Mouse (Mus musculus): ENCODE measurements at regions not wholly inside any gene's neighbourhood (a gene's known extent, or its start where the extent isn't known, plus 50 kb on each side); places are given as distances from the start of the nearest gene placed in this dataset.

DNA sequence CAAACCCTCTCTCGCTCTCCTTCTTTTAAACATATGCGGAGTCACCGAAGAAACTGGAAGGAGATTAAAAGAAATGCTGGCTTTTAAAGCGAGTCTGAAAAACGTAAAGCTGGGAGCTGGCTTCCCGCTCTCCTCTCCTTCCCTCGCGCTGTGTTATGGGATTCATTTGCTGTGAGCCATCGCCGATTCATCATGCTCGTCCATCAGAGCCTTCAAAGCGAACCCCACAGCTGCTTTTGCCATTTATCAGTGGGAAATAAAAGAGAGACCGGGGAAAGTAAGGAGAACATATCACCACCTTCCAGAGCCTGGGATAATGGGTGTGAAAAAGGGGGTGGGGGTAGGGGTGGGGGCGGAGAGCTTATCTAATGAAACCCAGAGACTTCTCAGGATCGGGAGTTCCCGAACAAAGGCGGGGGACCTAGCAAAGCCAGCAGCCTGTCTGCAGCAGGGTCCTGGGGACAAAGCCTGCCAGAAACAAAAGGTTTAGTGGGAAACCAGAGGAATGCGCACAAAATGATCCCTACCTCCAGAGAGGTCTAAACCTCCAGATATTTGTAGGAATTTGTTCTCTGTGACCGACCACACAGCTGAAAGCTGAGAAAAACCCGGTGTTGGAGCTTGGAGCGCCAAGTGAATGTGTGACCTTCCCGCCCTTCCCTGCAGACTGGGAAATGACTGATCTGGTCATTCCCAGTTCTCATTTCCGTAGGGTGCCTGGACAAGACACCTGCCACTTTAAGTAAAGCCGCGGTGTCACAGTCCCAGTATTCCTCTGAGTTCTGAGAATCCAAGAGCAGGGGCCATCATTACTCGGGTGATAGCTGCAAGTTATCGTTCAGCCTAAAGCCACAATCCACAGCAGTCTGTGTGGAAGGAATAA, 73.9 kb upstream of the Lrig1 start:
- no peak for DNase-seq (ENCODE audit: low read depth, low spot score)

DNA sequence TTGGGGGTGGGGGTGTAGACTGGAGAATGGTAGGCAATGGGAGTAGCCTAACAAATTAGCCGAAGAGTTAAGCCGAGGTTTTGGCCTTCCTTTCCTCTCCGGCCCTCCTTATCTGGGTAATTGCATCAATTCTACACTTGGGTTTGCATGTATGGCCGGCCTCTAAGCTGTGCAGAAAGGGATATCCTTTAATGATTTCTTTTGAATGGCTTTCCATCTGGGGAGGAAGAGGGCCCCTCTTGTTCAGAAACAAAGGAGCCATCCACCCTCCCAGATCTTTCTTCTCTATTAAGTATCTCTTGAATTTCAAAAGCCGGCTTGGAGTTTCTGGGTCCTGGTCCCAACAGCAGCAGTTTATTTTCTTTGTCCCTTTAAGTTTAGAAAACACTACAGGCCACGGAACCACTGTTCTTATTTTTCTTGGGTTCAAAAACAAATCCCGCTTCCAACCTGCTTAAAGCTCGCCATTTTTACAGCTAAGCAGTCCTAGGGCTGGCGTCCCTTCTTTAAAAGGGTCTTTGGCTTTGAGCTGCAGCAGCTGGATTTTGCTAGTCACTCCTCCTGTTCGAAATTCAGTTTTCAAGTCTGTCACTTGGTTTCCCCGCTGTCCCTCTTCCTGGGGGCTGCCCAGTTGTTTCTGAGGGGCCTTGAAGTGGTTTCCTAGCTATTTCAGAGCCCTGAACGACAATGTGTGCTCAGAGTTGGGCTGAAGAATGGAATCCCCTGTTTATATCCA, 73.1 kb upstream of the Lrig1 start:
- DNase-seq (ENCODE audit: low read depth, low spot score), result no peak

DNA sequence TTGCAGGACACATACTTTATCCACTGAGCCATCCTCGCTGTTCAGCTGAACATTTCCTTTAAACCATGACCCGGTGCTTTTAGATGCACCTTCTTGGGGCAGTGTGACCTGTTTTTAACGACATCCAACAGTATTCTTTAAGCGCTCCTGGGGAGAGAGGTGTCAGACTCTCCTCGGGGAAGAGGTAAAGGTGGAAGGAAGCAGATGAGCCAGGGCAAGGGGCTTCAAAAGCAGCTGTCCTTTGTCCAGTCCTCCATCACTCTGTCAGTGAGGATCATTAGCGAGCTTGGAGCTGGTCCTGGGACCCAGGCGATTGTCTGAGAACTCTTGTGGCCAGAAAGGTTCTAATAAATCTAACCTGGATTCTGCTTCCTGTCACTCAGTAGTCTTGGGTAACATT, 72.4 kb upstream of the Lrig1 start:
- DNase-seq (ENCODE audit: low read depth, low spot score), result no peak

DNA sequence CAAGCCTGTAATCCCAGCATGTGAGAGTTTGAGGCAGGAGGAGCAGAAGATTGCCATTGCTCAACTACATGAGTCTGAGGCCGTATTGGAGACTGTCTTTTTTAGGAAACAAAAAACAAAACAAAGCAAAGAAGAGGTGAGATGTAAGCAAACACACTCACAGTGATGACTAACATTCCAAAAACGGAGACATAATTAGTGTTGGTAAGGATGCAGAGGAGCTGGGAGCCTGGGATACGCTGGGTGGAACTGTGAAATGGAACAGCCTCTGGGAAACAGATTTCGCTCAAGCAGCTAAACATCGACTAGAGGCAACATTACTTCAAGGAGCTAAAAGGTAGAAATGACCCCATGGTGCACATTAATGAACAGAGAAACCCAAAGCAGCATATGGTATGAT, 68.3 kb upstream of the Lrig1 start:
- DNase-seq (ENCODE audit: low read depth, low spot score), result peak; percentile 18

DNA sequence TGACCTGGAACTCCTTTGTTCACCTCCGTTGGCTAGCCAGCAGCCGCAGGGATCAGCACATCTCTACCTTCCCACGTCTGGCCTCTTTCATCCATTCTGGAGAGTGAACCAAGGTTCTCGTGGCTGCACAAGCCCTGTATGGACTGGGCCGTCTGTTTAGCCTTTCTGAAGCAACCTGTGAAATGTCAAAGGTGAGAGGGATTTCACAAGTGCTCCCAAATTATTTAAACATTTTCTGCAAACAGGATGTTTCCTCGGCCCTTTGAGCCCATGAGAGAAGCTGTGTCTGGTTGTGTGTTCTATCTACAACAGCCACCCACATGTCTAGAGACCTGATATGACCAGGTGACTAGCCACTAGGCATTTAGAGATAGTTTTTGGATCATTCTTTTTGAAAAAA, 65.8 kb upstream of the Lrig1 start:
- no peak for DNase-seq (ENCODE audit: low read depth, low spot score)

DNA sequence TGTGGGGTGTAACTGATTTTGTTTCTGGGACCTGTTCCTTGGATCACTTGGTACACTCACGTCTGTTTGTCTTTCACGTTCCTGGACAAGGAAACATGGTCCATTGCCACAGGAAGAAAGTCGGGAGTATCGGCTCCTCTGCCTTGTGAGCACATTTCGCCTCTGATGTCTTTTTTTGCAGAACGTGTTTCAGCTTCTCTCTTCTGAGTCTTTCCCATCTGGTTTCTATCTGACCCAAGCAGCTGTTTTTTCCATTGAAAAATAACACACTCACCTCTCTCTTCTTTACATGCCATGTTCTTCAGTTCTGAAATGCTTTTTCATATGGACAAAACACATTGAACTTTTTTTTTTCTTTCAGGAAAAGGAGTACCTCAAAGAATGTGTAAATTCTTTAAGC, 61.4 kb upstream of the Lrig1 start:
- DNase-seq (ENCODE audit: low read depth, low spot score), result no peak

DNA sequence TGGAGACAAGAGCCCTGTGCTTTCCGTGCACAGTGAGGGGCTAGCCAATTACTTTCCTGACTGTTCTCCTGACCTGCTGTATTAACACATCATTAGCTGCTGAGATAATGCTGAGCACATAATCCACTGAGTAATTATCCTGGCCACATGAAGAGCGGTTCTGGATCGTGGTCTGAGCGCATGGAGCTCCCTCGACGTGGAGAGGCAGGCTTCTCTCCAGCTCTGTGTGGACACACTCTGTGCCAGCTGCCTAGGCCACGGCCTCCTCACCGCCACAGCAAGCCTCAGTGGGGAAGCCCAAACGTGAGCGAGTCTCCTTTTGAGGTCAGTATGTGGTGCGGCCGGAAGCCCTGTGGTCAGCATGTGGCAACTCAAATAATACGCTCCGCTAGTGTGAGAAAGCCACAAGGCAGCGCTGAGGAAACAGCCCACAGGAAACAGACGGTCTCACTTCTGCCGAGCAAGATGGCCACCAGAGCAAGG, 60.7 kb upstream of the Lrig1 start:
- no peak for DNase-seq (ENCODE audit: low read depth, low spot score)

DNA sequence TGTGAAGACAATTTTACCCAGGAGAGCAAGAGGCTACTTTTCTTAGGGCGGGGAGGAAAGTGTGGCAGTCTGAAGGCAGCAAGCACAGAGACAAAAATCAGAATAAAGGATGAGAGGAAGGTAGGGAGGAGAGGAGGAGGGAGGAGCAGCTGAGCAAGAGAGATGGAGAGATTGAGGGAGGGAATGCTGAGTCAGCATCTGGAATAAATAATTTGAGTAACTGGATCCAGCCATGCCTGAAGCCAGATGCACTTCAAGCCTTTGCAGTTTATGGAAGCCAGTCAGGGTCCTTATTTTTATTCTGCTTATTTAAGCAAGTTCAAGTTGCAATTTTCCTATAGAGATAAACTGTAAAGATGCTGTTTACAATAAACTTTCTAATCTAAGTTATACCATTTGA, 59.7 kb upstream of the Lrig1 start:
- no peak for DNase-seq (ENCODE audit: low read depth, low spot score)

DNA sequence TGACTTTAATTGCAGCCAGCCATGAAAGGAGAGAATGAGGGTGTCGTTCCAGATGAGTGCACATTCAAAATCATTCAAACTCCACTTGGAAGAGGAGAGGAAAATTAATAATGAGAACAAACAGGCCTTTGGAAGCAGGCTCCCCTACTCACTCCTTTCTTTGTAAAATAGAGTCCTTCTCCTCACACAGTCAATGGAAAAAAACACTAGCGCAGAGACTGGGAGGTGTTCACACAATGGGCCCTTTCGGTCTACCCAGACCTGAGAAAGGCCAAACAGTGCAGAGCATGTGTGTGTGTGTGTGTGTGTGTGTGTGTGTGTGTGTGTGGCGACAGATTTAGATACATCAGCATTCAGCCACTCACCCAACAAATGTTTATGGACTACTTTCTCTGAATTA, 56.0 kb upstream of the Lrig1 start:
- DNase-seq (ENCODE audit: low read depth, low spot score), result no peak

DNA sequence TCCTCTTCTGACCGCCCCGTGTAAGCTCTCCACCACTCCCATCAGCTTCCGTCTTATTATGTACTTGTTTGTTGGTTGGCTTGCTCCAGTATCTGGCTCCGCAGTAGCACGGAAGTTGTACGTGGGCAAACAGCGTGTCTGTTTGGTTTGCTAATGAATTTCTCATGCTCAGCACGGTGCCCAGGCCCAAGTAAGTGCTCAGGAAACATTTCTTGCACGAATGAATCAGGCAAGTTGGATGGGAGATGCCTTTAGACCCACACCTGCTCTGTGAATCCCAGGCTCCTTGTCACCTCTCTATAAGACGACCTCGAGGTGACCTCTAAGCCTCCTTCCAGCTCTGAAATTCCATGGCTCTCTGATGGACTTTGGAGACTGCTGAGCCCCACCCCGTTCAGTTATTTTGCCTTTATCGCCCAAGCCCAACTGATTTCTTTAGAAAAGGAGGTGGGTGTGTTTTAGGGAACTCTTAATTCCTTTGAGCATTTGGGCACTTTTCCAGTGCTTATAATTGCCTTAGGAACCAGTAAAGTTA, 55.4 kb upstream of the Lrig1 start:
- no peak for DNase-seq (ENCODE audit: low read depth, low spot score)

DNA sequence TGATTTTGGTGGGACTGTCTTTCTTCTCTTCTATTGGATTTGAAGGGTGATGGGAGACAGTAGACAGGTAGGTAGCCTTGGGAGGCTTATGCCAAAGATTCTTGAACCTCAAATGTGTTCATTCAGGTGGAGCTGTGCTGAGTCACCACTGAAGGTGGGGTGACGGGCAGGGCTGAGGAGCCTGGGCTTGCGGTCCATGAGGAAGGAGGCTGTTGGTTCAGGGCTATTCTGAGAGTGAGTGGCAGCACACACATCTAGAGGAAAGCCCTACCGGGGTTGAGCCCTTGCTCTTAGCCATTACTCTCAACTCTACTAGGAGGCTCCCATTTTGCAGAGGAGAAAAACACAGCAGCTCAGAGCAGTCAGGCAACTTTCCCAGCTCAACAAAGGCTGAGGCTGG, 54.6 kb upstream of the Lrig1 start:
- DNase-seq (ENCODE audit: low read depth, low spot score), result no peak

DNA sequence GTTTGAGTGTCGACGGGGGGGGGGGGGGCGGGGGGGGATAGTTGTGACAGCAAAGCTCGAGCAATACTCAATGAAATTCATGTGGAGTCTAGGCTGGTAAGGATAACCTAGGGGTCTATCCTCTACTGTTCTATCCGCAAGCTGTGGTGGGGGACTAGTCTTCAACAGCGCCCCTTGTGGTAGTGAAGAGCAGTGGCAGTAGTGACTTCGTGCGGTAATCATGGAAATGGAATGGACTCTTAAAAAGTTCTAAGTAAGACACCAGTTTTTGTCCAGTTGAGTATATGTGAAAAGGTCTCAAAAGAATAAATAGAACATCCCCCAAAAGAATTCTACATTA, 51.1 kb upstream of the Lrig1 start:
- DNase-seq (ENCODE audit: low read depth, low spot score), result no peak

DNA sequence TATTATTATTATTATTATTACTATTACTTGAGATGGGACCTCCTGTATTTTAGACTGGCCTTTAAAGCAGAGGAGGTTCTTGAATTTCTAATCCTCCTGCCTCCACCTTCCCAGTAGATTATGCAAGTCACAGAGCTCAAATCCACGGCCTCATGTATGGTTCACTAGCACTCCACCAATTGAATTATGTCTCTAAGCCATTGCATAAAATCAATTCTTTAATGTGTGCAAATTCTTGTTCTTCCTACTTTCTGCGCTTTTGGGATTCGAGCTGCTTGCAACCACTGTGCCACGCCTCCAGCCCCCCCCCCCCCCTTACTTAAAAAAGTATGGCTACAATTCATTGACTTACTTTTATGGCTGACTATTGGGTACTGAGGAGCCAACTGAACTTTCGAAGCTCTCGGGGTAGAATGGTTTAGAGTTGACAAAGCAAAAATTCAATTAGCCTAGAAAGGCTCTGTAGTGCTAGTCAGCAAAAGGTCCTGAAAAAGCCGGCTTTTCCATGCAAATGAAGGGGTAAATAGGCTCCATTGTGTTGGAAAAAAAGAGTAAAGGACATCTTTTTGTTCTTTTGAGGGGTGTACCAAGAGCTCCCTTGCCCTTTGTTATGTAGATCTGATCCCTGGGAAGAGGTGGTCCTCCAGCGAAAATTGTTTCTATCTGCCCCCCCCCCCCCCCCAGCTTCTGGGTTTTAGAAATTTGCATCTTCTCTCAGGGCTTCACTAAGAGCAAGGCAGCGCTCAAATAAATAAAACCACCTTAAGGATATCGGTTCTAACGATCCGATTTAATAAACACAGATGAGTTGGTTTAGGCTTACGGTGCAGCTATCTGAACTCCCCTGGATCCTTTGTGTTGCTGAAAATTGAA, 50.5 kb upstream of the Lrig1 start:
- DNase-seq (ENCODE audit: low read depth, low spot score), result no peak

Data from telencephalon, adult 2 months (tissue).